Mouse (Mus musculus) ES-E14 (cell line): Measurements from ENCODE around the gene Myo10. TPM values are rescaled to one million over a fixed set of nuclear protein-coding genes. Genes with fewer than 3 reads are reported as not detected.
"Not testable (repeated sequence)": the region's sequence is repeated elsewhere in the genome, so short reads cannot be mapped to it uniquely, and the experiment has no call there.

ENCODE experiments used
- DNase-seq: peaks from one replicate; pipeline ENCODE4 v3.0.0-alpha.2; 2013; ENCODE audit warnings: low read depth, low spot score
- H3K27ac ChIP-seq: 2 replicates; pipeline ENCODE4 v1.5.1; 2012; ENCODE audit warnings: low read depth, mild to moderate bottlenecking, low read length, moderate library complexity, mixed read lengths; ENCODE audit not compliant: poor library complexity, insufficient read depth, severe bottlenecking
- H3K36me3 ChIP-seq: 2 replicates; pipeline ENCODE4 v1.6.1; 2012; ENCODE audit warnings: mild to moderate bottlenecking, low read length, moderate library complexity, mixed read lengths; ENCODE audit not compliant: control insufficient read depth, poor library complexity, insufficient read depth, severe bottlenecking
- H3K4me1 ChIP-seq, 2 experiments: fragments of 150-350 bp in 1 of 2; sonication (generic) in 1 of 2; 2 replicates each; pipeline ENCODE4 v1.6.1; 2012; ENCODE audit warnings: low read length in 2 of 2, mild to moderate bottlenecking in 1 of 2, mixed read lengths in 1 of 2; ENCODE audit not compliant: control insufficient read depth in 2 of 2, insufficient read depth in 2 of 2, poor library complexity in 1 of 2
- H3K4me3 ChIP-seq, 2 experiments: fragments of 150-350 bp in 1 of 2; sonication (generic) in 1 of 2; 2 replicates each; pipeline ENCODE4 v1.5.1; 2012; ENCODE audit warnings: low read length in 2 of 2, low read depth in 1 of 2, mild to moderate bottlenecking in 1 of 2, mixed read lengths in 1 of 2; ENCODE audit not compliant: insufficient read depth in 1 of 2, poor library complexity in 1 of 2, severe bottlenecking in 1 of 2
- H3K9ac ChIP-seq: 2 replicates; pipeline ENCODE4 v1.6.1; 2012; ENCODE audit warnings: low read depth, mild to moderate bottlenecking, low read length, mixed read lengths; ENCODE audit not compliant: poor library complexity, insufficient read depth, severe bottlenecking
- H3K9me3 ChIP-seq: fragments of 150-350 bp; sonication (generic); 2 replicates; pipeline ENCODE4 v1.6.1; 2012; ENCODE audit warnings: low read depth, mild to moderate bottlenecking, low read length; ENCODE audit not compliant: control insufficient read depth, insufficient read depth
- CHD2 ChIP-seq: IDR thresholded peaks from 2 replicates; pipeline ENCODE4 v1.6.1; 2014; ENCODE audit warnings: mild to moderate bottlenecking, low read depth, low read length, inconsistent platforms
- HCFC1 ChIP-seq: IDR thresholded peaks from 2 replicates; pipeline ENCODE4 v1.6.1; 2012; ENCODE audit warnings: low read length, inconsistent platforms, borderline replicate concordance; ENCODE audit not compliant: insufficient read depth
- MAFK ChIP-seq: IDR thresholded peaks from 2 replicates; pipeline ENCODE4 v1.6.1; 2014; ENCODE audit warnings: mild to moderate bottlenecking, low read depth, low read length, inconsistent platforms; ENCODE audit not compliant: insufficient read depth
- ZC3H11A ChIP-seq: IDR thresholded peaks from 2 replicates; pipeline ENCODE4 v1.6.1; 2012; ENCODE audit warnings: low read depth, mild to moderate bottlenecking, inconsistent platforms, low read length, borderline replicate concordance
- ZNF384 ChIP-seq: IDR thresholded peaks from 2 replicates; pipeline ENCODE4 v1.6.1; 2012; ENCODE audit warnings: low read depth, low read length, inconsistent platforms
- in situ Hi-C, 2 experiments: fragments of 600-800 bp; cut with MboI; formaldehyde crosslinking; loops; one replicate each; pipeline ENCODE4 v1.15.1; 2025; ENCODE audit warnings: low sequenced_read_pairs in 2 of 2, inconsistent platforms in 1 of 2; ENCODE audit not compliant: unreplicated experiment in 2 of 2
- total RNA-seq: library from RNA; depleted of rRNA; stranded (reverse); fragments of 300-350 nt; gene quantifications from 2 replicates; pipeline ENCODE4 v1.2.3, GENCODE M21; 2012

Gene Myo10
- total RNA-seq, 1 experiment = 133 TPM

- not testable (repeated sequence) for H3K9me3 ChIP-seq, H3K9ac ChIP-seq, H3K4me3 ChIP-seq, H3K27ac ChIP-seq, DNase-seq, H3K36me3 ChIP-seq
- in situ Hi-C loops = loop anchor here (5.0 to 25.0 kb wide), 3 partner anchors 276 to 1131 kb away; no protein-coding TSS in a partner anchor
- peaks cover 7 to 23% of the 10 kb centered on the region in 2 experiments; a peak in 3 of 4 replicates for H3K4me1 ChIP-seq
- TF ChIP-seq ZNF384 = peak; percentile 90
These were observed 95.8 kb downstream of the Myo10 start for GRCm38 (mm10) chr15:25718104-25718503.

- no peak overlapping the region for H3K9ac ChIP-seq
- in situ Hi-C loops = loop anchor here (5.0 to 25.0 kb wide), 3 partner anchors 277 to 1132 kb away; no protein-coding TSS in a partner anchor
- DNase-seq = no peak
These were observed 96.9 kb downstream of the Myo10 start for GRCm38 (mm10) chr15:25719270-25719669.

GRCm38 (mm10) chr15:25720263-25720662 lies 97.9 kb downstream of the Myo10 start:
- DNase-seq = no peak

More at GRCm38 (mm10) chr15:25719270-25719669, 96.9 kb downstream of the Myo10 start:
- TF ChIP-seq ZC3H11A (no peak), CHD2 (no peak), ZNF384 (no peak), HCFC1 (no peak), MAFK (no peak)
- Histone ChIP-seq H3K4me1 (peaks cover 13 to 28% of the 10 kb centered on the region in 2 experiments), H3K27ac (no peak overlapping the region), H3K36me3 (peaks cover 3% of the 10 kb centered on the region; the same call in 1 of the 2 replicates), H3K4me3 (no peak overlapping the region), H3K9me3 (no peaks in the 10 kb centered on the region)

GRCm38 (mm10) chr15:25723281-25724113 lies 101.2 kb downstream of the Myo10 start:
- H3K4me3 ChIP-seq = 0 out of 4 replicates have a peak overlapping the region, but pooled peaks of 1 of the 2 experiments have one; percentile 11
- TF ChIP-seq ZC3H11A (no peak), CHD2 (no peak), HCFC1 (no peak), ZNF384 (no peak), MAFK (no peak)
- peak overlapping the region; percentile 17; the same call in 1 of the 2 replicates for H3K9ac ChIP-seq
- peaks cover 27 to 36% of the 10 kb centered on the region in 2 experiments for H3K4me1 ChIP-seq
- peaks cover 4% of the 10 kb centered on the region for H3K36me3 ChIP-seq
- no peak for DNase-seq
- in situ Hi-C loops = loop anchor here (25.0 kb wide), 2 partner anchors 286 to 1136 kb away; no protein-coding TSS in a partner anchor
- no peaks in the 10 kb centered on the region for H3K9me3 ChIP-seq
- H3K27ac ChIP-seq = peak overlapping the region; percentile 34; the same call in 1 of the 2 replicates

More at GRCm38 (mm10) chr15:25720263-25720662, 97.9 kb downstream of the Myo10 start:
- in situ Hi-C loops = loop anchor here (25.0 kb wide), 2 partner anchors 283 to 1133 kb away; no protein-coding TSS in a partner anchor
- H3K4me1 ChIP-seq = peaks cover 19 to 31% of the 10 kb centered on the region in 2 experiments
- no peak overlapping the region for H3K4me3 ChIP-seq
- no peak overlapping the region for H3K27ac ChIP-seq
- no peak overlapping the region for H3K9ac ChIP-seq
- peaks cover 3% of the 10 kb centered on the region; the same call in 1 of the 2 replicates for H3K36me3 ChIP-seq
- H3K9me3 ChIP-seq = no peaks in the 10 kb centered on the region
- TF ChIP-seq ZNF384 (no peak), MAFK (no peak), ZC3H11A (no peak), HCFC1 (no peak), CHD2 (no peak)
